Mouse (Mus musculus): ENCODE data around the gene Gnl3l.
A peak's percentile ranks its signal among the peaks of the same experiment; 100 is the strongest.

The Gnl3l gene

GRCm38 (mm10) chrX:150956522-150957300, 60.4 kb downstream of the Gnl3l start:
- DNase-seq (ENCODE audit: low spot score in 2 of 2): peak in 1 of 2 experiments; percentile 54

- no peak for DNase-seq (ENCODE audit: low spot score in 2 of 2)
Observed at GRCm38 (mm10) chrX:150956016-150956415, 61.1 kb downstream of the Gnl3l start.

GRCm38 (mm10) chrX:150955441-150955840, 61.7 kb downstream of the Gnl3l start:
- no peak for DNase-seq (ENCODE audit: low spot score in 2 of 2)

- DNase-seq (ENCODE audit: low spot score in 2 of 2): no peak
Observed at GRCm38 (mm10) chrX:150954721-150955120, 62.4 kb downstream of the Gnl3l start.
